Mouse (Mus musculus): Measurements from ENCODE around the gene Nfkbil1.

Nfkbil1 gene

GRCm38 (mm10) chr17:35202442-35202841 lies 33.1 kb downstream of the Nfkbil1 start:
- no peak for DNase-seq (ENCODE audit: low read depth)

GRCm38 (mm10) chr17:35201787-35202186 lies 33.8 kb downstream of the Nfkbil1 start, which contains the start of gene Tnf:
TSS of gene Tnf (minus strand) at chr17:35202007.
- DNase-seq (ENCODE audit: low read depth), result no peak

GRCm38 (mm10) chr17:35201128-35201527 lies 34.5 kb downstream of the Nfkbil1 start:
- no peak for DNase-seq (ENCODE audit: low read depth)

- peak; percentile 52 for DNase-seq (ENCODE audit: low read depth)
These were observed 35.2 kb downstream of the Nfkbil1 start for GRCm38 (mm10) chr17:35200398-35200797.

- no peak for DNase-seq (ENCODE audit: low read depth)
These were observed 36.6 kb downstream of the Nfkbil1 start for GRCm38 (mm10) chr17:35198946-35199345.

- no peak for DNase-seq (ENCODE audit: low read depth)
These were observed 37.6 kb downstream of the Nfkbil1 start for GRCm38 (mm10) chr17:35198029-35198428.

GRCm38 (mm10) chr17:35197126-35197525 lies 38.5 kb downstream of the Nfkbil1 start:
- no peak for DNase-seq (ENCODE audit: low read depth)

- DNase-seq (ENCODE audit: low read depth), result no peak
These were observed 39.3 kb downstream of the Nfkbil1 start for GRCm38 (mm10) chr17:35196321-35196641.

GRCm38 (mm10) chr17:35195631-35196320 lies 39.8 kb downstream of the Nfkbil1 start:
- peak; percentile 39 for DNase-seq (ENCODE audit: low read depth)

- DNase-seq (ENCODE audit: low read depth), result no peak
These were observed 40.6 kb downstream of the Nfkbil1 start for GRCm38 (mm10) chr17:35194844-35195630.

- no peak for DNase-seq (ENCODE audit: low read depth)
These were observed 41.4 kb downstream of the Nfkbil1 start, which contains the start of gene Ltb for GRCm38 (mm10) chr17:35193881-35194843. TSS of gene Ltb (plus strand) at chr17:35194439.

GRCm38 (mm10) chr17:35192924-35193323 lies 42.7 kb downstream of the Nfkbil1 start:
- peak; percentile 29 for DNase-seq (ENCODE audit: low read depth)

GRCm38 (mm10) chr17:35191723-35192122 lies 43.9 kb downstream of the Nfkbil1 start:
- no peak for DNase-seq (ENCODE audit: low read depth)

GRCm38 (mm10) chr17:35190096-35190495 lies 45.5 kb downstream of the Nfkbil1 start:
- no peak for DNase-seq (ENCODE audit: low read depth)

- DNase-seq (ENCODE audit: low read depth), result no peak
These were observed 46.4 kb downstream of the Nfkbil1 start for GRCm38 (mm10) chr17:35189186-35189585.

GRCm38 (mm10) chr17:35187959-35188610 lies 47.5 kb downstream of the Nfkbil1 start, which contains the start of gene Lst1:
TSS of gene Lst1 (minus strand) at chr17:35188439.
- DNase-seq (ENCODE audit: low read depth), result no peak

GRCm38 (mm10) chr17:35187345-35187744 lies 48.2 kb downstream of the Nfkbil1 start:
- no peak for DNase-seq (ENCODE audit: low read depth)

- DNase-seq (ENCODE audit: low read depth), result peak; percentile 55
These were observed 48.9 kb downstream of the Nfkbil1 start for GRCm38 (mm10) chr17:35186681-35187080.

GRCm38 (mm10) chr17:35185639-35186611 lies 49.7 kb downstream of the Nfkbil1 start:
- DNase-seq (ENCODE audit: low read depth), result peak; percentile 90

- no peak for DNase-seq (ENCODE audit: low read depth)
These were observed 55.5 kb downstream of the Nfkbil1 start for GRCm38 (mm10) chr17:35180093-35180492.

Measured in NIH3T3 (cell line).